Mouse (Mus musculus): ENCODE data around the gene Kcnk10. TPM values are rescaled to one million over a fixed set of nuclear protein-coding genes. Genes with fewer than 3 reads are reported as not detected.

The Kcnk10 gene
- polyA plus RNA-seq, 1 experiment: not detected

DNA sequence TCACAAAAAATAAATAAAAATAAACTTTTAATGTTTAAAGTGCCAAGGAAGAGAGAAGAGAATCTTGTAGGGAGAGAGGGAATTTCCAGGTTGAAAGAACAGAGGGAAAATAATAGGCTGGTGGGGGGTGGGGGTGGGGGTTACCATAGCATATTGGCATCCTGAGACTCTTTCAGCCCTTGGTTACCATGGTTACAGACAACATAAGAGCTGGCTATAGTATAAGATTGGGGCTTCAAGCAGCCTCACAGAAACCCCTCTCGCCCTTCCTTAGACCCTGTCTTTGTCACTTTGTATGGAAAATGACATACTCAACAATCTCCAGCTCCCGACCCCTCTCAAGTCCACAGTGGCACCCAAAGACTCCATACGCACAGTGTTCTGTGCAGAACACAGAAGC lies 13.7 kb downstream of the Kcnk10 start:
- no peaks in the 10 kb centered on the region for H3K27me3 ChIP-seq (ENCODE audit: control insufficient read depth, insufficient read depth, low read length, poor library complexity, severe bottlenecking)
- no peak overlapping the region for H3K9ac ChIP-seq (ENCODE audit: low read depth, poor library complexity, severe bottlenecking)
- no peak for TF ChIP-seq EP300 (IDR thresholded peaks at IDR 0.05; ENCODE audit: insufficient read depth, low read depth, low read length)
- no peak for TF ChIP-seq POLR2A (IDR thresholded peaks at IDR 0.05; ENCODE audit: insufficient read depth, low read length)
- TF ChIP-seq CTCF (IDR thresholded peaks at IDR 0.05; ENCODE audit: low read depth, low read length): no peak
- H3K36me3 ChIP-seq (ENCODE audit: control insufficient read depth, insufficient read depth, low read length, poor library complexity, severe bottlenecking): no peaks in the 10 kb centered on the region
- H3K4me1 ChIP-seq (ENCODE audit: control insufficient read depth, insufficient read depth, low read length): no peaks in the 10 kb centered on the region
- H3K9me3 ChIP-seq (replicated peaks; ENCODE audit: control insufficient read depth, insufficient read depth, low read length, poor library complexity, severe bottlenecking): no peaks in the 10 kb centered on the region
- H3K27ac ChIP-seq (ENCODE audit: insufficient read depth, low read length): no peak overlapping the region
- no peak overlapping the region for H3K4me3 ChIP-seq (ENCODE audit: low read depth, low read length)

DNA sequence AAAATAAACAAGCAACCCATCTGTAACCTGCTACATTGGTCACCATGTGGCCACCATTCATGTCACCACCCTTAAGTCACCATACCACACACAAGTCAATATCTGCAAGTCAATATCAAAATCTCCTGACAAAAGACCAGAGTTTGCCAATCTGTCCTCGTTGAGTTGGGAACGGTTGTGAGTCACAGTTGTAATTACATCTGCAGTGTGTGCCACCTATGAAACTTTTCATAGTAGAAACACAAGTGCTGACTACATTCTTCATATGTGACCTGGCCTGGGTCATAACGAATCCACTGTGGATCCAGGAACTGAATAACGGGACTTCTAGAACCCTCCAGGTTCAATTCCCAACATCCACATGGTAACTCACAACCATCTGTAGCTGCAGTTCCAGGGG lies 14.8 kb downstream of the Kcnk10 start:
- no peaks in the 10 kb centered on the region for H3K27me3 ChIP-seq (ENCODE audit: control insufficient read depth, insufficient read depth, low read length, poor library complexity, severe bottlenecking)
- H3K4me3 ChIP-seq (ENCODE audit: low read depth, low read length): no peak overlapping the region
- no peaks in the 10 kb centered on the region for H3K36me3 ChIP-seq (ENCODE audit: control insufficient read depth, insufficient read depth, low read length, poor library complexity, severe bottlenecking)
- TF ChIP-seq CTCF (IDR thresholded peaks at IDR 0.05; ENCODE audit: low read depth, low read length) (no peak), POLR2A (IDR thresholded peaks at IDR 0.05; ENCODE audit: insufficient read depth, low read length) (no peak), EP300 (IDR thresholded peaks at IDR 0.05; ENCODE audit: insufficient read depth, low read depth, low read length) (no peak)
- H3K9me3 ChIP-seq (replicated peaks; ENCODE audit: control insufficient read depth, insufficient read depth, low read length, poor library complexity, severe bottlenecking): no peaks in the 10 kb centered on the region
- H3K27ac ChIP-seq (ENCODE audit: insufficient read depth, low read length): no peak overlapping the region
- H3K9ac ChIP-seq (ENCODE audit: low read depth, poor library complexity, severe bottlenecking): no peak overlapping the region
- H3K4me1 ChIP-seq (ENCODE audit: control insufficient read depth, insufficient read depth, low read length): no peaks in the 10 kb centered on the region

DNA sequence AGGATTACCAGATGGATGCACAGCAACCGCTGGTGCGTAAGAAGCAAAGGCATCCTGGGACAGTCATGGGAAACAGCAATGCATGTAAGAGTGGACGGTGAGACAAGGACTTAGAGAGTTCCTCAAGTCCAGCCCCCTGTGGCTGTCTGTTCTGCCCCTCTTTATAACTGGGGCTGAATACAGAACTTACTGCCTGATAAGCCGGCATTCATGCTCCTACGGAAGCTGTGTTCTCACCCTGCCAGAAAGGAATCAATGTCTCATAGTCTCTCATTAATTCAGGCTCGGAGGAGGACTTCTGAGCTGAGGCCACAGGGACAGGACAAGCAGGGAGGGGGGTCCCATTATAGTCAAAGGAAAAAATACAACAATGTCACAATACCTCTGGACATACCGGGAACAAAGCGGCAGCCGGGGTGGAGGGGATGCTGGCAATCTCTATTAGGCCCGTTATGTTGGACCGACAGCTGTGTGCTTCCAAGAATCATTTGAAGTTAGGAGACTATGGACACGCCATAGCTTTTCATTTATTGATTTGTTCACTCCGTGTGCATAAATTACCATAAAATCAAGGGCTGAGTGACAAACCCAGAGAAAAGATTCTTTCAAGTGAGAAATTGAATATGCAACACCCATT lies 15.7 kb downstream of the Kcnk10 start:
- no peaks in the 10 kb centered on the region for H3K27me3 ChIP-seq (ENCODE audit: control insufficient read depth, insufficient read depth, low read length, poor library complexity, severe bottlenecking)
- H3K9ac ChIP-seq (ENCODE audit: low read depth, poor library complexity, severe bottlenecking): no peak overlapping the region
- no peak overlapping the region for H3K4me3 ChIP-seq (ENCODE audit: low read depth, low read length)
- H3K36me3 ChIP-seq (ENCODE audit: control insufficient read depth, insufficient read depth, low read length, poor library complexity, severe bottlenecking): no peaks in the 10 kb centered on the region
- no peak overlapping the region for H3K27ac ChIP-seq (ENCODE audit: insufficient read depth, low read length)
- no peaks in the 10 kb centered on the region for H3K4me1 ChIP-seq (ENCODE audit: control insufficient read depth, insufficient read depth, low read length)
- H3K9me3 ChIP-seq (replicated peaks; ENCODE audit: control insufficient read depth, insufficient read depth, low read length, poor library complexity, severe bottlenecking): no peaks in the 10 kb centered on the region
- no peak for TF ChIP-seq POLR2A (IDR thresholded peaks at IDR 0.05; ENCODE audit: insufficient read depth, low read length)
- TF ChIP-seq CTCF (IDR thresholded peaks at IDR 0.05; ENCODE audit: low read depth, low read length): no peak
- TF ChIP-seq EP300 (IDR thresholded peaks at IDR 0.05; ENCODE audit: insufficient read depth, low read depth, low read length): no peak

- Histone ChIP-seq H3K27ac (ENCODE audit: insufficient read depth, low read length) (no peak overlapping the region), H3K4me3 (ENCODE audit: low read depth, low read length) (no peak overlapping the region), H3K36me3 (ENCODE audit: control insufficient read depth, insufficient read depth, low read length, poor library complexity, severe bottlenecking) (no peaks in the 10 kb centered on the region), H3K9ac (ENCODE audit: low read depth, poor library complexity, severe bottlenecking) (no peak overlapping the region), H3K4me1 (ENCODE audit: control insufficient read depth, insufficient read depth, low read length) (no peaks in the 10 kb centered on the region), H3K9me3 (replicated peaks; ENCODE audit: control insufficient read depth, insufficient read depth, low read length, poor library complexity, severe bottlenecking) (no peaks in the 10 kb centered on the region), H3K27me3 (ENCODE audit: control insufficient read depth, insufficient read depth, low read length, poor library complexity, severe bottlenecking) (no peaks in the 10 kb centered on the region)
- TF ChIP-seq POLR2A (IDR thresholded peaks at IDR 0.05; ENCODE audit: insufficient read depth, low read length) (no peak), EP300 (IDR thresholded peaks at IDR 0.05; ENCODE audit: insufficient read depth, low read depth, low read length) (no peak), CTCF (IDR thresholded peaks at IDR 0.05; ENCODE audit: low read depth, low read length) (no peak)
Measured at GRCm38 (mm10) chr12:98560038-98560437, 18.1 kb downstream of the Kcnk10 start.

DNA sequence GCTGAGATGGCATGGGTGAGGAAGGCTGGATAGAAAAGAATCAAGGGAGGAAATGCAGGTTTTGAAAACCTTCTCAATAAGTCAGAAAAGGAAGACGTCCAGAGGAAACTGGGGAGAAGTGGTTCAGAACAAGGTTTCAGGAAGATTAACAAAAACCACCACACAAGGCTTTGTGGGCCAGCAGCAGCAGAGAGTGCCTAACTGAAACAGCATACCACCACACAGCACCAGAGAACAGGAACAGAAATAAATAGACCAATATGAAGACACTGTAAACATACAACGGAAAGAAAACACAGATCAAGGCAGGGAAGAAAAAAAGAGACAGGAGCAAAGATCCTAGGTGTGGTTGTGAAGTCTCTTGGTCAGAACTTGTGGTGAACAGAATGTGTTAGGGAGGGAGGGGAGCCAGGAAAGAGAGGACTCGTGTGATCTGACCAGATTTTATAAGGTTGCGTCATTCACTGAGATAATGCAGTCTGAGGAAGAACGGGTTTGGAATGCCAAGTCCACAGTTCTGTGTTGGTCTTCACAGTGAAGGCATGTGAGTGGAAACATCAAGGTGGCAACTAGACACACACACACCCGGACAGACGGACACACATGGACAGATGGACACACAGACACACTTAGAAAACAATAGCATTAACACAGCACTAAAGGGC lies 21.0 kb downstream of the Kcnk10 start:
- Histone ChIP-seq H3K9ac (ENCODE audit: low read depth, poor library complexity, severe bottlenecking) (no peak overlapping the region), H3K4me3 (ENCODE audit: low read depth, low read length) (no peak overlapping the region), H3K4me1 (ENCODE audit: control insufficient read depth, insufficient read depth, low read length) (no peaks in the 10 kb centered on the region)

DNA sequence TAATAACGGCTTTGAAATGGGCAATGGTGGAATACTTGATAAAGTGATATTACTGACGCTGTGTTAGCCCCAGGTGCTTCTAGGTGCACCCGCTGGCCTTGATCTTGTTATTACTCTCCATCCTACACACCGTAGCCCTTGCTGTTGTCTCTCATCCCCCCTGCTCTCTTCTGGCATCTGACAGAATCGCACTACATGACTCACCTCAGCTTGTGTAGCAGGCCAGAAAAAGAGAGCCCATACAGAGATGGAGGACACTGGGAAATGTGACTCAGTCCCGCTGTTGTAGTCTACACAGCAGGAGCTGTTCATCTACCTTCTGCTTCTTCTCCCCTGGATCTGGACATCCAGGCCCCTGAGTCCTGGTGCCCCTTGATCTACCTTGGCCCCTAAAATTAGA lies 28.1 kb downstream of the Kcnk10 start:
- H3K4me3 ChIP-seq (ENCODE audit: low read depth, low read length): no peak overlapping the region
- H3K27me3 ChIP-seq (ENCODE audit: control insufficient read depth, insufficient read depth, low read length, poor library complexity, severe bottlenecking): no peaks in the 10 kb centered on the region; the same call in 1 of the 2 replicates
- H3K36me3 ChIP-seq (ENCODE audit: control insufficient read depth, insufficient read depth, low read length, poor library complexity, severe bottlenecking): no peaks in the 10 kb centered on the region
- H3K9ac ChIP-seq (ENCODE audit: low read depth, poor library complexity, severe bottlenecking): no peak overlapping the region
- no peaks in the 10 kb centered on the region for H3K4me1 ChIP-seq (ENCODE audit: control insufficient read depth, insufficient read depth, low read length)
- H3K9me3 ChIP-seq (replicated peaks; ENCODE audit: control insufficient read depth, insufficient read depth, low read length, poor library complexity, severe bottlenecking): no peaks in the 10 kb centered on the region
- H3K27ac ChIP-seq (ENCODE audit: insufficient read depth, low read length): no peak overlapping the region
- TF ChIP-seq POLR2A (IDR thresholded peaks at IDR 0.05; ENCODE audit: insufficient read depth, low read length): no peak
- TF ChIP-seq CTCF (IDR thresholded peaks at IDR 0.05; ENCODE audit: low read depth, low read length): no peak
- TF ChIP-seq EP300 (IDR thresholded peaks at IDR 0.05; ENCODE audit: insufficient read depth, low read depth, low read length): no peak

More for the DNA sequence above, 21.0 kb downstream of the Kcnk10 start:
- Histone ChIP-seq H3K27me3 (ENCODE audit: control insufficient read depth, insufficient read depth, low read length, poor library complexity, severe bottlenecking) (no peaks in the 10 kb centered on the region), H3K27ac (ENCODE audit: insufficient read depth, low read length) (no peak overlapping the region), H3K9me3 (replicated peaks; ENCODE audit: control insufficient read depth, insufficient read depth, low read length, poor library complexity, severe bottlenecking) (no peaks in the 10 kb centered on the region), H3K36me3 (ENCODE audit: control insufficient read depth, insufficient read depth, low read length, poor library complexity, severe bottlenecking) (no peaks in the 10 kb centered on the region)
- TF ChIP-seq CTCF (IDR thresholded peaks at IDR 0.05; ENCODE audit: low read depth, low read length): no peak
- TF ChIP-seq POLR2A (IDR thresholded peaks at IDR 0.05; ENCODE audit: insufficient read depth, low read length): no peak
- no peak for TF ChIP-seq EP300 (IDR thresholded peaks at IDR 0.05; ENCODE audit: insufficient read depth, low read depth, low read length)
